Mouse (Mus musculus) hindbrain, embryonic 13.5 days (tissue): Measurements from ENCODE around the gene Acp4. TPM values are rescaled to one million over a fixed set of nuclear protein-coding genes. Genes with fewer than 3 reads are reported as not detected.
"Not testable (repeated sequence)": the region's sequence is repeated elsewhere in the genome, so short reads cannot be mapped to it uniquely, and the experiment has no call there.

ENCODE experiments used
- ATAC-seq: fragments of 200-750 bp; cut with Nextera tagmentation; 2 replicates; pipeline ENCODE4 v1.8.0; 2017; ENCODE audit warnings: moderate TSS enrichment; ENCODE audit not compliant: low FRiP score
- H3K27ac ChIP-seq: fragments of 300-500 bp; sonication (generic); 2 replicates; pipeline ENCODE4 v1.5.1; 2015; ENCODE audit warnings: inconsistent platforms, mild to moderate bottlenecking, moderate library complexity
- H3K27me3 ChIP-seq: fragments of 300-500 bp; sonication (generic); 2 replicates; pipeline ENCODE4 v1.6.1; 2015; ENCODE audit warnings: mild to moderate bottlenecking, inconsistent platforms
- H3K36me3 ChIP-seq: fragments of 300-500 bp; sonication (generic); 2 replicates; pipeline ENCODE4 v1.6.1; 2015; ENCODE audit warnings: mild to moderate bottlenecking, inconsistent platforms
- H3K4me1 ChIP-seq: fragments of 300-500 bp; sonication (generic); replicated peaks from 2 replicates; pipeline ENCODE4 v1.6.1; 2015; ENCODE audit warnings: inconsistent platforms
- H3K4me2 ChIP-seq: fragments of 300-500 bp; sonication (generic); 2 replicates; pipeline ENCODE4 v1.6.1; 2015; ENCODE audit warnings: inconsistent platforms, mild to moderate bottlenecking, moderate library complexity
- H3K4me3 ChIP-seq: fragments of 300-500 bp; sonication (generic); 2 replicates; pipeline ENCODE4 v1.5.1; 2015; ENCODE audit warnings: mild to moderate bottlenecking, inconsistent platforms
- H3K9ac ChIP-seq: fragments of 300-500 bp; sonication (generic); 2 replicates; pipeline ENCODE4 v1.6.1; 2015; ENCODE audit warnings: mild to moderate bottlenecking, inconsistent platforms
- H3K9me3 ChIP-seq: fragments of 300-500 bp; sonication (generic); 2 replicates; pipeline ENCODE4 v1.6.1; 2016; ENCODE audit warnings: inconsistent platforms
- WGBS: fragments of 180-500 bp; shearing (Covaris S2); methylation state at CpG from one replicate; pipeline ENCODE4 v1.1.7; 2015; 5-methylcytosine and 5-hydroxymethylcytosine counted together
- polyA plus RNA-seq: library from polyadenylated mRNA; unstranded; fragments of >200 nt; fragmentation: Nextera tagmentation; extraction: Ambion mirVana; gene quantifications from 2 replicates; pipeline ENCODE4 v1.2.1, GENCODE M21; 2015

The Acp4 gene
- 0.10 TPM in 1 of 2 replicates, not detected in the other for polyA plus RNA-seq

DNA sequence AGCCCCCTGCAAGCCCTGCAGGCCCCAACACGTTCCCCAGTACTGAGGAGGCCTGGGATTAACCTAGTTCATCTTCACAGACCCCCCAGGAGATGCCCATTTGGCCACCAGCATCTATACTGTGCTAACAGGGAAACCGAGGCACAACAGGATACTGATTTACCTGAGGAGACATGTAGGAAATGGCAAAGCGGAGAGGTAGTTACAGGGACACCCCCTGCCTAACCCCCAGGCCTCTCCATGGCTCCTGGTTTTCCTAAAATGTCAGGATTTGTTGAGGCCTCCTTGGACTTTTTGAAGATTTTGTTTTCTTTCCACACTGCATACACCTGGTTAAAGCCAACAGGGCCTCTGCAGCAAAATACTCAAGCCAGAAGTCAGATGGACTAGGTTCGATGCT is at the start of gene Acp4:
Gene Acp4, minus strand, starts transcription at position 101 of the 400 bp plus-strand sequence.
- peaks cover 13% of the 10 kb centered on the region for H3K27me3 ChIP-seq
- no peak within 1 kb of the TSS for H3K4me3 ChIP-seq
- no peak for ATAC-seq
- no peaks in the 10 kb centered on the region for H3K9me3 ChIP-seq
- peaks cover 24% of the 10 kb centered on the region for H3K36me3 ChIP-seq
- 84% methylated on average over 4 of the region's 4 CpGs for WGBS
- no peak within 1 kb of the TSS for H3K9ac ChIP-seq
- H3K4me2 ChIP-seq = no peak within 1 kb of the TSS
- 0 out of 2 replicates have a peak, but pooled peaks cover 9% of the 10 kb centered on the region for H3K4me1 ChIP-seq
- H3K27ac ChIP-seq = no peak within 1 kb of the TSS

DNA sequence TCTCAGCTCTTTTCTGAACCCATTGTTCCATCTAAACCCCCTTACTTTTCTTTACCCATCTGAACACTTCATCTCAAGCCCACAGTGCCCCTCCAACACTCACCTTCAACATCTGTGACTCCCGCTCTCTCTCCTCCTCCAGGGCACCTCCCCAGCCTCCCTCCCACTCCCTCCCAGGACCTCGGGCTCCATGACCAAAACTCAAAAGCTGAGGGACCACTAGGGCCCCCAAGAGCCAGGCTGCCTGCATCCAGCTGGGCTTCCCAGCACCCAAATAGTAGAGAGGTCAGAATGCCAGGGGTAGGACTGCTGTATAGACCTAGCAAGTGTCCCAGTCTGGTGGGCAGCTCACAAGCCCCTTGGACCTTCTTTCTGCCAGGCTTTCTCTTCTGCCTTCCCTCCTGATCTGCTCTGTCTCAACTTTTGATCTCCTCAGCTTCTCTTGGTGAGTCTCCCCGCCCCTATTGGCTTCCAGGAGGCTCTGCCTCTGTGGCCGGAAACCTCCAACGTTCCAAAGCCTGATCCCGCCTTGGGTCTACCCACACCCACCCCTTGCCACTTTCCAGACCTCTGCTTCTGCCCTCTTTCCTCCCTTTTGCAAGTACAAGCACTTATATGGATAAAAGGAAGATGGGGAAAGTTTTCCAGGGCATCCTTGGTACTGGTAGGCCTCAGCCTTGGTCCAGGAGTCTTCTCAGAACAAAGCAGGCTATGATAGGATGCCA is 49.5 kb upstream of the Acp4 start, which contains the start of gene Clec11a:
Gene Clec11a, minus strand, starts transcription at position 387 of the 725 bp plus-strand sequence.
- H3K9me3 ChIP-seq = no peaks in the 10 kb centered on the region
- H3K4me1 ChIP-seq = peaks cover 36% of the 10 kb centered on the region
- 0 out of 2 replicates have a peak, but pooled peaks cover 13% of the 10 kb centered on the region for H3K27me3 ChIP-seq
- H3K4me2 ChIP-seq = peak within 1 kb of the TSS; percentile 77
- no peak for ATAC-seq
- WGBS = 61% methylated on average over 6 of the region's 6 CpGs
- H3K27ac ChIP-seq = peak within 1 kb of the TSS; percentile 97
- H3K9ac ChIP-seq = peak within 1 kb of the TSS; percentile 31; the same call in 1 of the 2 replicates
- no peaks in the 10 kb centered on the region for H3K36me3 ChIP-seq
- H3K4me3 ChIP-seq = peak within 1 kb of the TSS; percentile 68

- no peak; the same call in 1 of the 2 replicates for ATAC-seq
- peak overlapping the region; percentile 77 for H3K4me2 ChIP-seq
- H3K4me3 ChIP-seq = peak overlapping the region; percentile 68
- no peaks in the 10 kb centered on the region for H3K36me3 ChIP-seq
- peak overlapping the region; percentile 31; the same call in 1 of the 2 replicates for H3K9ac ChIP-seq
- 9% methylated on average over 16 of the region's 16 CpGs for WGBS
- no peaks in the 10 kb centered on the region for H3K9me3 ChIP-seq
- H3K4me1 ChIP-seq = peaks cover 26% of the 10 kb centered on the region
- H3K27ac ChIP-seq = peak overlapping the region; percentile 97
- H3K27me3 ChIP-seq = 0 out of 2 replicates have a peak, but pooled peaks cover 13% of the 10 kb centered on the region
These were observed 48.5 kb upstream of the Acp4 start for GRCm38 (mm10) chr7:44305686-44306085.

- Histone ChIP-seq H3K4me3 (peak overlapping the region; percentile 68), H3K9ac (peak overlapping the region; percentile 94), H3K27ac (peak overlapping the region; percentile 97), H3K27me3 (0 out of 2 replicates have a peak, but pooled peaks cover 13% of the 10 kb centered on the region), H3K9me3 (no peaks in the 10 kb centered on the region), H3K36me3 (no peaks in the 10 kb centered on the region), H3K4me2 (peak overlapping the region; percentile 77), H3K4me1 (peaks cover 21% of the 10 kb centered on the region)
- peak; percentile 95 for ATAC-seq
- WGBS = under 1% methylated on average over 49 of the region's 49 CpGs
These were observed 47.8 kb upstream of the Acp4 start for GRCm38 (mm10) chr7:44304775-44305641.

- H3K36me3 ChIP-seq = no peaks in the 10 kb centered on the region
- H3K9ac ChIP-seq = peak overlapping the region; percentile 94
- peak; percentile 50 for ATAC-seq
These were observed 47.2 kb upstream of the Acp4 start for GRCm38 (mm10) chr7:44304463-44304774.

DNA sequence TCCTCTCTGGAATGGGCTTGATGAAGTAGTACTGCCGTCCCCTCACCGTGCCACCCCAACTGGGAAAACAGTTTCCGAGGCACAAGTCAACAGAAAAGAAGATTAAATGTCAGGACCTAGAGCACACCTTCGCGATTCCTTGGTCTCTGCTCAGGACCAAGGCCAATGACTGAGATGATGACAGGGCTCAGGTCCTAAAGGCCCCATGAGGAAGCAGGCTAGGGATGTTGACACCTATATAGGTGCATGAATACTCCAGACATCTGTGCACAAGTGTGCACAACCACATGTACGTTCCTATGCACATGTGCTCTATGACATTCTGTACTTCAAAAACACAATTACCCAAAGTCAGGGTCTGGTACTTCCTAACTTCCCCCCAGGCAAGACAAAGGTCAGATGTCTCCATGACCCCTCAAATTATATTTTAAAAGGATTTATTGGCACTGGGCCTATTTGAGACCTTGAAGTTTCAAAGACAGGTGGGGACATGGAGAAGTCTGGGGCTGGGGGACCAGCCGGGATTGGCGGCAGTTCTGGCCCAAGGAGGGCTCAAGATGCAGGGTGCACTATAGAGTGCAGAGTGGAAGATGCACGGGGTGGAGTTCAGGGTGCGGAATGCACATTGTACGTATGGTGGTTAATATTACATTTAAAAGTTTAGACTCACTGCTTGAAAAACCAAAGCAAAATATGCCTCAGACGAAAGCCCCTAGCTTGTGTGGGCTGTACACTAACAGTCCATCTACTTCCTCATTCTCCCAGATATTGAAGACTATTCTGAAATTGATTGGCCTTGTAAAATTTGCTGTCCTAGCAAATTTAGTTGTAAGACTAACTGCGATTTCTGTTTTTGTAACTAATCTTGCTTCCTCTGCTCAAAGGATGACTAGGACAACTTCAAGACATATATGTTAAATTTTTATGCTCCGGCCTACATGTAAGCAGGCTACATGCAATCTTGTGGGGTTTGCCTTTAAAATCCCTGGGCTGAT is 46.5 kb upstream of the Acp4 start:
- Histone ChIP-seq H3K4me3 (peak overlapping the region; percentile 68), H3K9ac (peak overlapping the region; percentile 94), H3K4me1 (peaks cover 16% of the 10 kb centered on the region), H3K36me3 (no peaks in the 10 kb centered on the region), H3K27me3 (0 out of 2 replicates have a peak, but pooled peaks cover 13% of the 10 kb centered on the region), H3K9me3 (no peaks in the 10 kb centered on the region), H3K27ac (peak overlapping the region; percentile 97), H3K4me2 (peak overlapping the region; percentile 77)
- WGBS = 89% methylated on average over 14 of the region's 14 CpGs
- ATAC-seq = no peak

More at GRCm38 (mm10) chr7:44304463-44304774, 47.2 kb upstream of the Acp4 start:
- peak overlapping the region; percentile 97 for H3K27ac ChIP-seq
- H3K4me2 ChIP-seq = peak overlapping the region; percentile 77
- peak overlapping the region; percentile 68 for H3K4me3 ChIP-seq
- 0 out of 2 replicates have a peak, but pooled peaks cover 13% of the 10 kb centered on the region for H3K27me3 ChIP-seq
- H3K4me1 ChIP-seq = peaks cover 19% of the 10 kb centered on the region
- WGBS = under 1% methylated on average over 25 of the region's 25 CpGs
- H3K9me3 ChIP-seq = no peaks in the 10 kb centered on the region

DNA sequence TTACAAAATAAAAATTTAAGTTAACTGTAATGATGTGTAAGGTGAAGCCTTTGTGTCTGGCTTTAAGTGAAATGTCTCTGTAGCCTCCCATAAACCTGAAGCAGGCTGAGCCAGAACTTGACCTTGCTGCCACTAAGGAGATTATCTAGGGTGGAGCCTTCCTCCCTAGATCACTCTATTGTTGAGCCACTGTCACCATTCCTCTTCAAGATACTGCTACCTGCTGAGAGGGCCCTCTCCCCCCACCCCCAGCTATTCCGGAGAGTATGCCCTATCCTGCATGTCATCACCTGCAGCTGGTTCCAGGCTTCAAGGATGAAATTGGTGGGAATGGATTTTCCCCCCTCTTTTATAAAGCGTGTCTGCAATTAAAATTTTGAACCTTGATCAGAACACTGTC is 40.3 kb upstream of the Acp4 start:
- H3K27me3 ChIP-seq, H3K4me2 ChIP-seq, H3K4me3 ChIP-seq, H3K36me3 ChIP-seq, H3K9ac ChIP-seq, H3K27ac ChIP-seq, H3K4me1 ChIP-seq, H3K9me3 ChIP-seq, ATAC-seq: not testable (repeated sequence)
- 89% methylated on average over 2 of the region's 2 CpGs for WGBS

DNA sequence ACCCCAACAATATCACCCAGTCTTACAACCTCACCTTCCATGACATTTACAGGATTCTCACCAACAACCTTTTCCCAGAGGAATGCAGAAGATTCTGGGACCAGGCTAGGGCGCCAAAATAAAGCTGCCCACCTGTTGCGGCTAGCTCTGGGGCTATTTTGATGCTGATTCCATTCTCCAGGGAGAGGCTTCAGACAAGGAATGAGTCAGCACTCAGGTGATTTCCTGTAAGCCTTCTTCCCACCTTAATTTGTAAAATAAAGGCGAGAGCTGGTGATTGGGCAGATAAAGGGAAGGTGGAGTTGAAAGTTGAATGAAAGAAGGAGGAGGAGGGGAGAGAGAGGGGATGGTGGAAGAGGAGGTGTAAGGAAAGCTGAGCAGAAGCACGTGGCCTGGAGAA is 34.2 kb upstream of the Acp4 start:
- H3K4me3 ChIP-seq = no peak overlapping the region
- WGBS = 62% methylated on average over 4 of the region's 4 CpGs
- no peak overlapping the region for H3K4me2 ChIP-seq
- H3K36me3 ChIP-seq = no peaks in the 10 kb centered on the region
- no peaks in the 10 kb centered on the region; the same call in 1 of the 2 replicates for H3K27me3 ChIP-seq
- no peak overlapping the region for H3K27ac ChIP-seq
- no peak overlapping the region for H3K9ac ChIP-seq
- no peaks in the 10 kb centered on the region for H3K9me3 ChIP-seq
- no peak for ATAC-seq
- no peaks in the 10 kb centered on the region for H3K4me1 ChIP-seq

GRCm38 (mm10) chr7:44290986-44291385 is 33.8 kb upstream of the Acp4 start:
- Histone ChIP-seq H3K4me1 (no peaks in the 10 kb centered on the region), H3K9me3 (no peaks in the 10 kb centered on the region), H3K4me3 (no peak overlapping the region), H3K36me3 (no peaks in the 10 kb centered on the region), H3K27me3 (no peaks in the 10 kb centered on the region; the same call in 1 of the 2 replicates), H3K4me2 (no peak overlapping the region), H3K9ac (no peak overlapping the region), H3K27ac (no peak overlapping the region)
- no peak for ATAC-seq
- 87% methylated on average over 4 of the region's 4 CpGs for WGBS

GRCm38 (mm10) chr7:44287760-44288159 is 30.6 kb upstream of the Acp4 start:
- Histone ChIP-seq H3K27me3 (no peaks in the 10 kb centered on the region), H3K9me3 (no peaks in the 10 kb centered on the region), H3K4me3 (no peak overlapping the region), H3K9ac (no peak overlapping the region), H3K4me1 (no peaks in the 10 kb centered on the region), H3K36me3 (no peaks in the 10 kb centered on the region), H3K27ac (no peak overlapping the region), H3K4me2 (no peak overlapping the region)
- 75% methylated on average over 7 of the region's 7 CpGs for WGBS
- no peak for ATAC-seq

DNA sequence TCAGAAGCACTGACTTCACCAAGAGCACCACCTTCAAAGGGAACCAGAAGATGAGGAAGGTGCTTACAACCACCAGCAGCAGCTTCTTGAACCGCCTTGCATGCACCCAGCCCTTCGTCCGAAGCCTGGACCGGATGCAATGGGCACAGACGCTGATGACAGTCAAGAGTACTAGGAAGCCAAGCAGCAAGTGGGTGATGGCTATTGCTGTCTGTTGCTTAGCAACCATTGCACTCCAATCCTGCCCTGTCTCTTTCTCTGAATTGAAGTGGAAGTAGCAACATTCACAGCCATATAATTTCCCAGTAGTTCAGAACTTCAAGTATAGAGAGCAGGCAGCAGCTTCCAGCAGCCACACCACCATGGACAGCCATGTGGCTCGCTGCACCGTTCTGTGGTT is 24.4 kb upstream of the Acp4 start:
- Histone ChIP-seq H3K27me3 (no peaks in the 10 kb centered on the region), H3K9ac (no peak overlapping the region), H3K4me3 (no peak overlapping the region), H3K27ac (no peak overlapping the region), H3K36me3 (no peaks in the 10 kb centered on the region), H3K4me2 (no peak overlapping the region), H3K9me3 (no peaks in the 10 kb centered on the region), H3K4me1 (0 out of 2 replicates have a peak, but pooled peaks cover 4% of the 10 kb centered on the region)
- ATAC-seq = no peak
- WGBS = 79% methylated on average over 7 of the region's 7 CpGs
